Mouse (Mus musculus) forebrain, postnatal 0 days (tissue): ENCODE measurements at regions not wholly inside any gene's neighbourhood (a gene's known extent, or its start where the extent isn't known, plus 50 kb on each side); places are given as distances from the start of the nearest gene placed in this dataset.

Experiments
- ATAC-seq: fragments of 200-750 bp; cut with Nextera tagmentation; 2 replicates; pipeline ENCODE4 v1.8.0; 2017; ENCODE audit warnings: mild to moderate bottlenecking, moderate library complexity
- DNase-seq: peaks from one replicate; pipeline ENCODE4 v3.0.0-alpha.2; 2015
- H3K27ac ChIP-seq: fragments of 300-500 bp; sonication (generic); 2 replicates; pipeline ENCODE4 v1.5.1; 2014; ENCODE audit warnings: low read depth, mild to moderate bottlenecking, antibody characterized with exemption, low read length, moderate library complexity, mixed read lengths
- H3K27me3 ChIP-seq: fragments of 300-500 bp; sonication (generic); 2 replicates; pipeline ENCODE4 v1.6.1; 2014; ENCODE audit warnings: mild to moderate bottlenecking, low read length, mixed read lengths; ENCODE audit not compliant: insufficient read depth
- H3K36me3 ChIP-seq: fragments of 300-500 bp; sonication (generic); 2 replicates; pipeline ENCODE4 v1.6.1; 2014; ENCODE audit warnings: mild to moderate bottlenecking, moderate library complexity; ENCODE audit not compliant: insufficient read depth
- H3K4me1 ChIP-seq: fragments of 300-500 bp; sonication (generic); 2 replicates; pipeline ENCODE4 v1.6.1; 2014; ENCODE audit warnings: antibody characterized with exemption; ENCODE audit not compliant: insufficient read depth
- H3K4me2 ChIP-seq: fragments of 300-500 bp; sonication (generic); 2 replicates; pipeline ENCODE4 v1.6.1; 2014; ENCODE audit warnings: low read depth, mild to moderate bottlenecking, moderate library complexity
- H3K4me3 ChIP-seq: fragments of 300-500 bp; sonication (generic); 2 replicates; pipeline ENCODE4 v1.5.1; 2014; ENCODE audit warnings: low read depth, low read length, mixed read lengths
- H3K9ac ChIP-seq: fragments of 300-500 bp; sonication (generic); 2 replicates; pipeline ENCODE4 v1.6.1; 2014; ENCODE audit warnings: mild to moderate bottlenecking
- H3K9me3 ChIP-seq: fragments of 300-500 bp; sonication (generic); 2 replicates; pipeline ENCODE4 v1.6.1; 2016; ENCODE audit warnings: low read length
- CTCF ChIP-seq: sonication (generic); IDR thresholded peaks from 2 replicates; pipeline ENCODE4 v1.5.1; 2016; ENCODE audit warnings: antibody characterized with exemption, control low read depth, low read depth
- WGBS: fragments of 180-500 bp; shearing (Covaris S2); extraction: QIAGEN DNeasy Blood & Tissue Kit; methylation state at CpG from one replicate; pipeline ENCODE4 v1.1.7; 2014; 5-methylcytosine and 5-hydroxymethylcytosine counted together

DNA sequence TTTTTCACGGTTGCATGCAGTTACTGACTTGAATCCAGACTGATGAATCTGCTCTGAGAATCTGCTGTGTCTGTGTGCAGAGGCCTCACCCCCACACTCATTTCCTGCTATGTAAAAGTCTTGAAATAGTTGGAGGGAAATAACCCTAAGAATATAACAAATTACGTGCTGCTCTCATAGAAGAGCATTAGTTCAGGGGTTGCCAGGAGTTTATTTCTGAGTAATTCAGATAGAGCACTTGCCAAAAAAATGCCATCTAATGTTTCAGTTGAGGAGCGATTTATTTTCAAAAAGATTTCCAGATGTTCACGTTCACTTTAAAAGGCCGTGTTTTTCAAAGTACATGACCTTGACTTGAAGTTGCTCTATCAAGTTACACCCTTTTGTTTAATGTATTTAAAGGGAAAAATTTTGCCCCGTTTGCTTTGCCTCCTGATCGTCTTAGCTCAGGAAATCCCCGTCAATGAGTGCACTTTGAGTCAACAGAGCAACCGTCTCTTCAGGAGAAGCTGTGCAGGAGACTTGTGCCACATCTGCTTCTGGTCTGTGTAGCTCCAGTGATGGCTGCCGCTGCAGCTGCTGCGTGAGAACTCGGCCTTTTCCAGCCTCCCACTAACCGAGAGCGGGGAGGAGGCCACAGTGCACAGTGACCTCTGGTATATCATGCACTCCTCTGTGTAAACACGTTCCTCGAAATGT lies 50.9 kb upstream of the Sec61g start:
- Histone ChIP-seq H3K4me1 (no peaks in the 10 kb centered on the region), H3K4me3 (no peak overlapping the region), H3K36me3 (no peaks in the 10 kb centered on the region), H3K27me3 (no peaks in the 10 kb centered on the region), H3K9me3 (no peaks in the 10 kb centered on the region), H3K4me2 (no peak overlapping the region), H3K9ac (no peak overlapping the region), H3K27ac (no peak overlapping the region)
- TF ChIP-seq CTCF, result no peak
- ATAC-seq, result no peak
- DNase-seq, result no peak
- WGBS, result 58% methylated on average over 16 of the region's 16 CpGs

DNA sequence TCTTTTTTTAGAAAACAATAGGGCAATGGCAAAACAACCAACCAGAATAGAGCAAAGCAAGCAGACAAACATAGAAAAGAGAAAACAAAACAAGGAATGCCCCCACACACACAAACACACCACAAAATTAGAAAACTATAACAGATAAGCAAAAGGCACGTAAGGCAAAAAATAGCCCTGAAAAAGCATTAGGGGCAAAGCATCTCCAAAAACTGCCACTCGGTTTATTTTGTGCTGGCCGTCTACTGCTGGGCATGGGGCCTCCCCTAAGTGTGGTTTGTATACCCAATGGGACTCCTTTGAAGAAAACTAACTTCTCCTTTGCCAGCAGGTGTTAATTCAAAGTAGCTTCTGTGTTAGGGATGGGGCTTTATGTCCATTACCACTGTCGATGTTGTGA lies 53.4 kb upstream of the Sec61g start:
- no peak overlapping the region for H3K27ac ChIP-seq
- 79% methylated on average over 4 of the region's 4 CpGs for WGBS

DNA sequence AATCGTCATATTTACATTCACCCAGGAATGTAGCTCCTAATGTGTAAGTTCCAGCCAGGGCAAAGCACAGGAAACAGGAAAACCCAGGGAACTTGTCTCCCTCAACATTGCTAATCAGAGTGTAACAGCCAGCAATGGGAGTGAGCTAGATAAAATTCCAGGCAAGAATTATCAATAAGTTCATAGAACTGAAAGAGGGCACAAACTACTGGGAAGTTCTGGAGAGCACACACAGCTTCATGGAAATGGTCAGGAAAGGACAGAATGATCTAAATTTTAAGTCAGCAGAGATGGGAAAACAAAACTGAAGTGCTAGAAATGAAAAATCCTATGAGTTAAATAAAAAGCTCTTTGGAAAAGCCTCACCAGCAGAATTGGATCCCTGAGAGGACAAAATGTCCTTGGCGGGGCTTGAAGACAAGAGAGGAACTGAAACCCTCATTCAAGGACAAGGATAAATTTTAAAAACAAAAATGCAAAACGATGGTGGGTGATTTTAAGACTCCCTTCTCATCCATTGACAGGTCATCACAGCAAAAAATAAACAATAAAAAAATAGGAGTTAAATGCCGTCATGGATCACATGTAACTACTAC lies 80.9 kb upstream of the Sec61g start:
- ATAC-seq (no peak), DNase-seq (no peak)
- no peaks in the 10 kb centered on the region for H3K9me3 ChIP-seq
- no peak overlapping the region for H3K9ac ChIP-seq
- 91% methylated on average over 4 of the region's 4 CpGs for WGBS
- H3K36me3 ChIP-seq, result no peaks in the 10 kb centered on the region
- no peak overlapping the region for H3K27ac ChIP-seq
- TF ChIP-seq CTCF, result no peak
- H3K4me3 ChIP-seq, result no peak overlapping the region
- H3K4me2 ChIP-seq, result no peak overlapping the region
- H3K27me3 ChIP-seq, result no peaks in the 10 kb centered on the region
- peaks cover 8% of the 10 kb centered on the region; the same call in 1 of the 2 replicates for H3K4me1 ChIP-seq

More for the DNA sequence above, 53.4 kb upstream of the Sec61g start:
- H3K9ac ChIP-seq, result no peak overlapping the region
- H3K27me3 ChIP-seq, result no peaks in the 10 kb centered on the region
- no peak for DNase-seq
- ATAC-seq, result no peak
- no peaks in the 10 kb centered on the region for H3K4me1 ChIP-seq
- no peaks in the 10 kb centered on the region for H3K9me3 ChIP-seq
- no peak overlapping the region for H3K4me2 ChIP-seq
- no peak overlapping the region for H3K4me3 ChIP-seq
- H3K36me3 ChIP-seq, result no peaks in the 10 kb centered on the region
- TF ChIP-seq CTCF, result no peak

DNA sequence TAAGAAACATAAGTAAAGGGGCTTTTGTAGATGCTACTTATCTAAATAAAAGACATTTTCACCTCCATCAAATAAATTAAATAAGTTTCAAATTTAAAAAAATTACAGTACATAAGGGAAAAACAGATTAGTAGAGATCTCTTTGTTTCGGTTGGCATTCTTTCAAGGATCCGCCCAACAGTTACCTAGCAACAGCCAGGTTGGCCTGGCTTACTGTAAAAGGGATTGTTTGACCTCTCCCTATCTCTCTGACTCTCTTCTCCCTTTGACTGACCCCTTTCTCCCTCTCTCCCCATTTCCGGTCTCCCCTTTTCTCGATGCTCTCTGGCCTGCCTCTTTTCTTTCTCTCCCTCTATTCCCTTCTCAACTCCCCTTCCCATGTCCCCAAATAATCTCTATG lies 82.3 kb upstream of the Sec61g start:
- DNase-seq, result no peak
- no peaks in the 10 kb centered on the region for H3K36me3 ChIP-seq
- no peak overlapping the region for H3K4me2 ChIP-seq
- ATAC-seq, result no peak
- peaks cover 8% of the 10 kb centered on the region; the same call in 1 of the 2 replicates for H3K4me1 ChIP-seq
- no peaks in the 10 kb centered on the region for H3K27me3 ChIP-seq
- 52% methylated on average over 4 of the region's 4 CpGs for WGBS
- H3K4me3 ChIP-seq, result no peak overlapping the region
- no peak for TF ChIP-seq CTCF
- H3K9me3 ChIP-seq, result no peaks in the 10 kb centered on the region
- no peak overlapping the region; the same call in 1 of the 2 replicates for H3K27ac ChIP-seq
- no peak overlapping the region for H3K9ac ChIP-seq

DNA sequence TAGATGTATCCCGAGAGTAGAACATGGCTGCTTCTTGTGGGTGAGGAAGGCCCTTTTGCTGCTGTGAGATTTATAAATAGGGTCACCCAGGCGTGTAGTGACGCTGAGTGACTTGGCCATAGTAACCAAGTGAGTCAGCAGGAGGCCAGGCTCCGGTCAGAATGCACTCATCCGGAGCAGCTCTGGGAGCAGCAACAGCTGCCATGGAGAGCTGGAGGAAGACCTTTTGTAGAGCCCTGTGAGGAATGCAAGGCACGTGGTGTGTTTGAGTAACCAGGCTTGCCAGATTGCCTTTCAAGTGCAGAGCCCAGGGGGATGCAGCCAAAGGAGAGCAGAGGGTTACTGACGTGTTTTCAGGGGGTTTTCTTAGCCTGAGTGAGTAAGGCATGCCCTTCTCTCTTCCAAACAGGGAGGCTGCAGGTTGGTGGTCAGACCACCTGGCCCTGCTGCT lies 83.2 kb upstream of the Sec61g start:
- H3K4me1 ChIP-seq, result peaks cover 8% of the 10 kb centered on the region; the same call in 1 of the 2 replicates
- H3K9ac ChIP-seq, result no peak overlapping the region
- TF ChIP-seq CTCF, result no peak
- H3K36me3 ChIP-seq, result no peaks in the 10 kb centered on the region
- no peaks in the 10 kb centered on the region for H3K9me3 ChIP-seq
- 3% methylated on average over 7 of the region's 7 CpGs for WGBS
- H3K27ac ChIP-seq, result 0 out of 2 replicates have a peak overlapping the region, but pooled peaks have one; percentile 35
- H3K4me3 ChIP-seq, result no peak overlapping the region
- H3K27me3 ChIP-seq, result no peaks in the 10 kb centered on the region
- ATAC-seq (peak; percentile 97), DNase-seq (peak; percentile 75)
- no peak overlapping the region for H3K4me2 ChIP-seq

DNA sequence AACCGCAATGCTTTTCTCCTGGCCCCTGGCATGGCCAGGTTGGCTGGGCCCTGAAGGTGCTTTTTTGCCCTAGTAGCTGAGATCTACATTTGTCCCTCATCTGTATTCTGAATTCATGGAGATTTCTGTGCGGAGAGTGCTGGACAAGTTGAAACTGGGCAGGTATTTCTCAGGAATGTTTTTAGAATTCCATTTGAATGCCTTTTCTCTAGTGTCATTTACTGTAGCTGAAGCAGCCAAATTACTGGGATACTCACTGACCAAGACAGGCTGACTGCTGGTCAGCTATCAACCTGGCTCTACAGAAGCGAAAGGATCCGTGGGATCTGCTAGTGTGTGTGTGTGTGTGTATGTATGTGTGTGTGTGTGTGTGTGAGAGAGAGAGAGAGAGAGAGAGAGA lies 83.7 kb upstream of the Sec61g start:
- Histone ChIP-seq H3K36me3 (no peaks in the 10 kb centered on the region), H3K4me2 (no peak overlapping the region), H3K9ac (no peak overlapping the region), H3K27ac (no peak overlapping the region), H3K27me3 (no peaks in the 10 kb centered on the region), H3K9me3 (no peaks in the 10 kb centered on the region), H3K4me3 (no peak overlapping the region), H3K4me1 (peaks cover 8% of the 10 kb centered on the region; the same call in 1 of the 2 replicates)
- no peak for TF ChIP-seq CTCF
- ATAC-seq, result peak; percentile 3; the same call in 1 of the 2 replicates
- WGBS, result 34% methylated on average over 4 of the region's 4 CpGs
- DNase-seq, result no peak

DNA sequence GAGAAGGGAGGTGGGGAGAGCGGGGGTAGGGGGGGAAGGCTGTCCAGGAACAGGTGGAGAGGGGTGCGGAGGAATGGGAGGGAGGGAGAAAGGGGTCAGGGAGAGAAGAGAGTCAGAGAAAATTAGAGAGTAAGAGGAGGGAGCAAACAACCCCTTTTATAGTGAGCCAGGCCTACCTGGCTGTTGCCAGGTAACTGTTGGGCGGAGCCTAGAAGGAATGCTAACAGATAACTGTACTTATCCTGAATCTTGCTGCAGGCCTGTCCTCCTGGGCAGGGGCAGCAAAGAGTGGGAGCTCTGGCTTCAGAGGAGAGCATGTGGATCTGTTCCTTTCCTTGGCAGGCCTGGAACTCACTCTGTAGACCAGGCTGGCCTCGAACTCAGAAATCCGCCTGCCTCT lies 84.5 kb upstream of the Sec61g start:
- Histone ChIP-seq H3K36me3 (no peaks in the 10 kb centered on the region), H3K4me3 (no peak overlapping the region), H3K27ac (no peak overlapping the region), H3K9me3 (no peaks in the 10 kb centered on the region), H3K9ac (no peak overlapping the region), H3K4me2 (no peak overlapping the region), H3K27me3 (no peaks in the 10 kb centered on the region), H3K4me1 (peaks cover 8% of the 10 kb centered on the region; the same call in 1 of the 2 replicates)
- DNase-seq (no peak), ATAC-seq (no peak)
- no peak for TF ChIP-seq CTCF
- 98% methylated on average over 5 of the region's 5 CpGs for WGBS
